Mouse (Mus musculus): ENCODE data around the gene Rsph3a.
"Not testable (repeated sequence)": the region's sequence is repeated elsewhere in the genome, so short reads cannot be mapped to it uniquely, and the experiment has no call there.

- TF ChIP-seq POLR2A (IDR thresholded peaks at IDR 0.05; ENCODE audit: low read depth, low read length); CTCF (IDR thresholded peaks at IDR 0.05; ENCODE audit: extremely low read depth, insufficient read depth, insufficient read length, insufficient replicate concordance): not testable (repeated sequence)
Observed at GRCm38 (mm10) chr17:7963333-7963732, 17.9 kb downstream of the Rsph3a start.

Data from spleen, adult 2 months (tissue).